Mouse (Mus musculus) forebrain, postnatal 0 days (tissue): ENCODE measurements around the gene Efna2. TPM values are rescaled to one million over a fixed set of nuclear protein-coding genes. Genes with fewer than 3 reads are reported as not detected.

Experiments
- ATAC-seq: fragments of 200-750 bp; cut with Nextera tagmentation; 2 replicates; pipeline ENCODE4 v1.8.0; 2017; ENCODE audit warnings: mild to moderate bottlenecking, moderate library complexity
- DNase-seq: peaks from one replicate; pipeline ENCODE4 v3.0.0-alpha.2; 2015
- H3K27ac ChIP-seq: fragments of 300-500 bp; sonication (generic); 2 replicates; pipeline ENCODE4 v1.5.1; 2014; ENCODE audit warnings: low read depth, mild to moderate bottlenecking, antibody characterized with exemption, low read length, moderate library complexity, mixed read lengths
- H3K27me3 ChIP-seq: fragments of 300-500 bp; sonication (generic); 2 replicates; pipeline ENCODE4 v1.6.1; 2014; ENCODE audit warnings: mild to moderate bottlenecking, low read length, mixed read lengths; ENCODE audit not compliant: insufficient read depth
- H3K36me3 ChIP-seq: fragments of 300-500 bp; sonication (generic); 2 replicates; pipeline ENCODE4 v1.6.1; 2014; ENCODE audit warnings: mild to moderate bottlenecking, moderate library complexity; ENCODE audit not compliant: insufficient read depth
- H3K4me1 ChIP-seq: fragments of 300-500 bp; sonication (generic); 2 replicates; pipeline ENCODE4 v1.6.1; 2014; ENCODE audit warnings: antibody characterized with exemption; ENCODE audit not compliant: insufficient read depth
- H3K4me2 ChIP-seq: fragments of 300-500 bp; sonication (generic); 2 replicates; pipeline ENCODE4 v1.6.1; 2014; ENCODE audit warnings: low read depth, mild to moderate bottlenecking, moderate library complexity
- H3K4me3 ChIP-seq: fragments of 300-500 bp; sonication (generic); 2 replicates; pipeline ENCODE4 v1.5.1; 2014; ENCODE audit warnings: low read depth, low read length, mixed read lengths
- H3K9ac ChIP-seq: fragments of 300-500 bp; sonication (generic); 2 replicates; pipeline ENCODE4 v1.6.1; 2014; ENCODE audit warnings: mild to moderate bottlenecking
- H3K9me3 ChIP-seq: fragments of 300-500 bp; sonication (generic); 2 replicates; pipeline ENCODE4 v1.6.1; 2016; ENCODE audit warnings: low read length
- CTCF ChIP-seq: sonication (generic); IDR thresholded peaks from 2 replicates; pipeline ENCODE4 v1.5.1; 2016; ENCODE audit warnings: antibody characterized with exemption, control low read depth, low read depth
- WGBS: fragments of 180-500 bp; shearing (Covaris S2); extraction: QIAGEN DNeasy Blood & Tissue Kit; methylation state at CpG from one replicate; pipeline ENCODE4 v1.1.7; 2014; 5-methylcytosine and 5-hydroxymethylcytosine counted together
- polyA plus RNA-seq: library from polyadenylated mRNA; unstranded; fragments of >200 nt; fragmentation: Nextera tagmentation; extraction: Ambion mirVana; gene quantifications from 2 replicates; pipeline ENCODE4 v1.2.1, GENCODE M21; 2015
- total RNA-seq: library from RNA; depleted of rRNA; stranded (reverse); fragments of >200 nt; gene quantifications from 2 replicates; pipeline ENCODE4 v1.2.3, GENCODE M21; 2014

Gene Efna2
- total and polyA plus RNA-seq, 2 experiments from 2014 or later = 29.0 to 31.3 TPM

GRCm38 (mm10) chr10:80169651-80170050, 9.6 kb upstream of the Efna2 start:
- Histone ChIP-seq H3K4me1 (peaks cover 23% of the 10 kb centered on the region), H3K9ac (no peak overlapping the region), H3K9me3 (no peaks in the 10 kb centered on the region), H3K27me3 (no peaks in the 10 kb centered on the region), H3K4me2 (no peak overlapping the region), H3K27ac (no peak overlapping the region), H3K4me3 (no peak overlapping the region), H3K36me3 (peaks cover 27% of the 10 kb centered on the region)
- DNase-seq (no peak), ATAC-seq (no peak)
- no peak for TF ChIP-seq CTCF
- WGBS = 89% methylated on average over 7 of the region's 7 CpGs

DNA sequence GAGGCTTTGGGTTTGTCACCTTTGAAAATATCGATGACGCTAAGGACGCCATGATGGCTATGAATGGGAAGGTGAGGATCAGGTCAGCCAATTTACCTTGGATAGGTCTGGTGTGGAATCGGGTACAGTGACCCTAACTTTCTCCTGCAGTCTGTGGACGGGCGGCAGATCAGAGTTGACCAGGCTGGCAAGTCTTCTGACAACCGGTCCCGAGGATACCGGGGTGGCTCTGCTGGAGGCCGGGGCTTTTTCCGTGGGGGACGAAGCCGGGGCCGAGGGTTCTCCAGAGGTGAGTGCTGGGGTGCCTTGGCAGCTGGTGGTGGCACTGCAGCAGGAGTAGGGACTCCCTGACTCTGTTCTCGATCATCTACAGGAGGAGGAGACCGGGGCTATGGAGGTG, 9.2 kb upstream of the Efna2 start:
- Histone ChIP-seq H3K27me3 (no peaks in the 10 kb centered on the region), H3K4me1 (peaks cover 23% of the 10 kb centered on the region), H3K36me3 (peaks cover 27% of the 10 kb centered on the region), H3K9ac (no peak overlapping the region), H3K9me3 (no peaks in the 10 kb centered on the region), H3K4me3 (no peak overlapping the region), H3K4me2 (no peak overlapping the region), H3K27ac (no peak overlapping the region)
- TF ChIP-seq CTCF = no peak
- DNase-seq (no peak), ATAC-seq (no peak)
- 94% methylated on average over 16 of the region's 16 CpGs for WGBS

DNA sequence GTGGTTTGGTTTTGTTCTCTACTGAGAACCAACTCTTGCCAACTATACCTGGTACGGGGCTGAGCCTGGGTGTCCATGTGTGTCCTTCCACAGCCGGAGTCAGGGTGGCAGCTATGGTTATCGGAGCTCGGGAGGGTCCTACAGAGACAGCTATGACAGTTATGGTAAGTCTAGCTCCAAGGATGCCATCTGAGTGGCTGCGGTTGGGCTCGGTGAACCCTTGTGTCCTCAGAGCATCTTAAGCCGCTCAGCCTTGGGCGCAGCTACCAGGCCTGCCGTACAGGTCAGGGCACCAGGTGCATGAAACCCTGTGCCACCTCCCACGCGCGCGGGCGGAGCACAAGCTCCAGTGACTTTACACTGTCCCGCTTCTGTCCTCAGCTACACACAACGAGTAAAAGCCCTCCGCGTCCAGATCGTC, 8.7 kb upstream of the Efna2 start:
- WGBS = 93% methylated on average over 19 of the region's 19 CpGs
- H3K4me3 ChIP-seq = no peak overlapping the region
- no peaks in the 10 kb centered on the region for H3K9me3 ChIP-seq
- H3K4me1 ChIP-seq = peaks cover 18% of the 10 kb centered on the region
- TF ChIP-seq CTCF = no peak
- DNase-seq (no peak), ATAC-seq (no peak)
- no peaks in the 10 kb centered on the region for H3K27me3 ChIP-seq
- peaks cover 27% of the 10 kb centered on the region for H3K36me3 ChIP-seq
- H3K27ac ChIP-seq = no peak overlapping the region
- H3K4me2 ChIP-seq = no peak overlapping the region
- no peak overlapping the region for H3K9ac ChIP-seq

DNA sequence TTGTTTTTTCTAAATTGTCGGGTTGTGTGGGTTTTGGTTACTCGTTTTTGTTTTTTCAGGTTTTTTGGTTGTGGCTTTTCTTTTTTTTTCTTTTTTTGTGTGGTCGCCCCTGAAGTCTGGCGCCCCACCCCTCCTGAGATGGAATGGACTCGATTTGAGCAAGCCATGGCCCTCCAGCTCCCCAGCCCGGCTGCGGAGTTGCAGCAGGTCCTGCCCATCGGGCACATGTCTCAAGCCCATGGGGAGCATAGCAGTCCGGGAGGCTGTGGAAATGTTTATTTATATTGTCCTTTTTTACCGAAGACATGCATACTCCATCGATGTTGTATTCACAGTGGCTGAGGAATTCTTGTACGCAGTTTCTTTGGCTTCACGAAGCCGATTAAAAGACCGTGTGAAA, 8.0 kb upstream of the Efna2 start:
- Histone ChIP-seq H3K4me1 (peaks cover 13% of the 10 kb centered on the region), H3K27ac (no peak overlapping the region), H3K4me2 (no peak overlapping the region), H3K36me3 (peaks cover 27% of the 10 kb centered on the region), H3K27me3 (no peaks in the 10 kb centered on the region), H3K4me3 (no peak overlapping the region), H3K9ac (no peak overlapping the region), H3K9me3 (no peaks in the 10 kb centered on the region)
- DNase-seq (no peak), ATAC-seq (no peak)
- 93% methylated on average over 15 of the region's 15 CpGs for WGBS
- TF ChIP-seq CTCF = no peak

DNA sequence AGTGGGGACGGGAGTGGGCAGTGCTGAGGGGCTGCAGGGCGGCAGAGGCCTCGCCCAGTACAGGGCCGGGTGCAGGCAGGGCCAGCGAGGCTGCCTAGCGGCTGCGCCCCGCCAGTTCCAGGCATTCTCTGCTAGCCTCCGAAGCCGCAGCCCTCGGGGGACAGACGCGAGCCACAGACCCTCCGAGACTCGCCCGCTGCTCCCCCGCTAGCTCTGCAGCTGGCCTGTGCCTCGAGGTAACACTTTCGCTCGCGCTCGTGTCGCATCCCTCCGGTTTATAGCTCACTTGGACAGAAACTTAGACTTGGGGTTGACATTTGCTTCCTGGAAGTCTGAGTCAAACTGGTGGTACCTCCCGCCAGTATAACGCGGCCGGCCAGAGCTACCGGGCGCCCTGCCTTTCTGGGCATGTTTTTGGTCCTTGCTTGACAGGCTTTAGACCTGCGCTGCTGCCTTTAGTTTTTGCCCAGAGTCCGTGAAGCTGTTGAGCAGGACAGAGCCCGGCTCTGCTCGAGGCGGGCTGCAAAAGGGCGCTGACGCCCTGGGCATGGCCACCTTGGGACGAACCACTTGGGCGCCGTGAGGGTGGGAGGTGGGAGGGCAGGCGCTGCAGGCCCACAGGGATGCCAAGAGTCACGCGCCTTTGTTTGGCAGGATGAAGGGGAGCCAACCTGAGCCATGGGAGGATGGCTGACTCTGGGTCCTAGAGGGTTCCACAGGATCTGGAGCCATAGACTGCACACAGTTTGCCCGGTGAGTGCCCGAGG, 7.3 kb upstream of the Efna2 start:
- Histone ChIP-seq H3K27ac (peak overlapping the region; percentile 92), H3K4me3 (no peak overlapping the region), H3K27me3 (no peaks in the 10 kb centered on the region), H3K9me3 (no peaks in the 10 kb centered on the region), H3K36me3 (peaks cover 27% of the 10 kb centered on the region), H3K4me1 (peaks cover 8% of the 10 kb centered on the region), H3K4me2 (peak overlapping the region; percentile 61), H3K9ac (peak overlapping the region; percentile 58)
- no peak for TF ChIP-seq CTCF
- ATAC-seq = no peak
- 85% methylated on average over 45 of the region's 45 CpGs for WGBS
- DNase-seq = no peak

GRCm38 (mm10) chr10:80172527-80173292, 6.6 kb upstream of the Efna2 start, which contains the start of gene 1600002K03Rik:
Gene 1600002K03Rik (plus strand): TSS chr10:80172944.
- TF ChIP-seq CTCF = no peak
- Histone ChIP-seq H3K36me3 (peaks cover 27% of the 10 kb centered on the region), H3K4me3 (peak within 1 kb of the TSS; percentile 47), H3K9me3 (no peaks in the 10 kb centered on the region), H3K9ac (peak within 1 kb of the TSS; percentile 58), H3K4me1 (peaks cover 6% of the 10 kb centered on the region), H3K27me3 (no peaks in the 10 kb centered on the region), H3K4me2 (peak within 1 kb of the TSS; percentile 61), H3K27ac (peak within 1 kb of the TSS; percentile 92)
- ATAC-seq (peak; percentile 84), DNase-seq (peak; percentile 95)
- 6% methylated on average over 34 of the region's 35 CpGs for WGBS

DNA sequence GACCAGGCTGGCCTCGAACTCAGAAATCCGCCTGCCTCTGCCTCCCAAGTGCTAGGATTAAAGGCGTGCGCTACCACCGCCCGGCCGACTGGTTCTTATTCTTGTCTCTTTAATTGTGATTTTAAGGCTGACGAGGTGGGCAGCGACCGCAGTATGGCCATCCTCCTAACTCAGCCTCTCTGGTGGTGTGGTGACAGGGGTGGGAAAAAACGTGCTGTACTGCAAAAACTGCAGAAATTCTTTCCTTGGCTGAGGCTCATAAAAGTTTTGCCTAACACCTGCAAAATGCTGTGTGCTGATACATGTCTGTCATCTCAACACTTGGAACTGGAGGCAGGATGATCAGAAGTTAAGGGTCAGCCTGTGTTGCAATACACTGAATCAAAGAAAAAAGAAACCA, 5.9 kb upstream of the Efna2 start:
- 7% methylated on average over 11 of the region's 11 CpGs for WGBS
- Histone ChIP-seq H3K4me2 (peak overlapping the region; percentile 61), H3K9ac (no peak overlapping the region)

More for the DNA sequence above, 5.9 kb upstream of the Efna2 start:
- Histone ChIP-seq H3K36me3 (peaks cover 27% of the 10 kb centered on the region), H3K9me3 (no peaks in the 10 kb centered on the region), H3K27me3 (no peaks in the 10 kb centered on the region), H3K27ac (peak overlapping the region; percentile 92), H3K4me3 (peak overlapping the region; percentile 47), H3K4me1 (peaks cover 6% of the 10 kb centered on the region)
- DNase-seq = peak; percentile 35
- no peak for ATAC-seq
- TF ChIP-seq CTCF = no peak
